Mouse (Mus musculus) spleen, postnatal 0 days (tissue): ENCODE data around the gene Skida1. TPM values are rescaled to one million over a fixed set of nuclear protein-coding genes. Genes with fewer than 3 reads are reported as not detected.

Source experiments
- polyA plus RNA-seq: library from polyadenylated mRNA; unstranded; fragments of >200 nt; fragmentation: Nextera tagmentation; extraction: Ambion mirVana; gene quantifications from 2 replicates; pipeline ENCODE4 v1.2.1, GENCODE M21; 2015

Skida1 gene
- polyA plus RNA-seq = 0.36 and 0.41 TPM in 2 replicates

GRCm38 (mm10) chr2:18048453-18049075, at the start of gene Skida1:
Gene Skida1, minus strand, starts transcription at chr2:18049051.

GRCm38 (mm10) chr2:18055016-18055928, 6.4 kb upstream of the Skida1 start, which contains the start of gene Mllt10:
Gene Mllt10, plus strand, starts transcription at chr2:18055237.

GRCm38 (mm10) chr2:18037491-18037890, 11.4 kb downstream of the Skida1 start, which contains the start of gene A930004D18Rik:
Gene A930004D18Rik, minus strand, starts transcription at chr2:18037737.

GRCm38 (mm10) chr2:17996858-17997257, 52.0 kb downstream of the Skida1 start, which contains the start of gene H2al2a:
Gene H2al2a, minus strand, starts transcription at chr2:17996958.

Other genes with a start within 250 kb of the Skida1 start
- gene H2al2a, start 52.1 kb downstream of the Skida1 start, polyA plus RNA-seq = not detected in 2 replicates
- gene A930004D18Rik, start 11.3 kb downstream of the Skida1 start, polyA plus RNA-seq = 2.5 and 2.7 TPM in 2 replicates
- 44.5 and 49.5 TPM in 2 replicates for gene Mllt10, start 6.2 kb upstream of the Skida1 start, polyA plus RNA-seq